Mouse (Mus musculus) bone marrow, adult 2 months (tissue): ENCODE measurements around the gene Sppl3. TPM values are rescaled to one million over a fixed set of nuclear protein-coding genes. Genes with fewer than 3 reads are reported as not detected.

Experiments used
- H3K27ac ChIP-seq: fragments of 200-500 bp; 2 replicates; pipeline ENCODE4 v1.5.1; 2012; ENCODE audit warnings: low read depth, mild to moderate bottlenecking, control low read depth, inconsistent platforms, low read length; ENCODE audit not compliant: control insufficient read depth, poor library complexity, insufficient read depth
- H3K4me1 ChIP-seq: fragments of 200-500 bp; 2 replicates; pipeline ENCODE4 v1.6.1; 2011; ENCODE audit warnings: low read length; ENCODE audit not compliant: control insufficient read depth, insufficient read depth
- H3K4me3 ChIP-seq: fragments of 200-500 bp; replicated peaks from 2 replicates; pipeline ENCODE3; 2011; ENCODE audit warnings: mild to moderate bottlenecking, low read depth, low read length, control low read depth; ENCODE audit not compliant: control insufficient read depth
- CTCF ChIP-seq: fragments of 200-500 bp; IDR thresholded peaks from 2 replicates; pipeline ENCODE4 v1.5.1; 2011; ENCODE audit warnings: low read length, control low read depth; ENCODE audit not compliant: control insufficient read depth, insufficient read depth
- POLR2A ChIP-seq: fragments of 200-500 bp; IDR thresholded peaks from 2 replicates; pipeline ENCODE4 v1.6.1; 2011; ENCODE audit warnings: low read depth, mild to moderate bottlenecking, control low read depth, low read length, borderline replicate concordance; ENCODE audit not compliant: control insufficient read depth
- WGBS: fragments of 180-500 bp; shearing (Covaris S2); methylation state at CpG from one replicate; pipeline ENCODE4 v1.1.7; 2018; 5-methylcytosine and 5-hydroxymethylcytosine counted together
- polyA plus RNA-seq: library from polyadenylated mRNA; stranded (reverse); fragments of >200 nt; gene quantifications from 2 replicates; pipeline ENCODE4 v1.2.4, GENCODE M21; 2011; ENCODE audit warnings: low replicate concordance; ENCODE audit not compliant: missing spikeins, insufficient read depth, insufficient read length

Gene Sppl3
- polyA plus RNA-seq, 1 experiment, result 44.8 TPM

DNA sequence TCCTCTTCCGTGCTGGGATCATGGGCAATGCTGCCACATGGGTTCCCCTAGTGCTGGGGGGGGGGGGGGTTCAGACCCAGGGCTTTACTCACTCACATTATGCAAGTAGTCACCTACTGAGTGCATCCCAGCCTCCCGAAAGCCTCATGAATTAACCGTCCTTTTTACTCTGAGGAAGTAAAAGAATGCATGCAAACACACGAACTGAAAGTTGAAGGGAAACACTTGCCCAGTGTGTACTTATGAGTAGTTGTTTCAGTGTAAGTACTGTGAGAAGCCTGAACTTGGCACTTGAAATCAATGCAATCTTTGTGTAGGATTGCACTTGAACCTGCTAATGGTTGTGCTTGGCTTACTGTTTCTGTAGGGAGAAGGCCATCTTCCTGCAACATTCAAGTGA, 4.2 kb downstream of the Sppl3 start:
- 12% methylated on average over 4 of the region's 4 CpGs for WGBS
- H3K4me3 ChIP-seq, result no peak overlapping the region
- H3K4me1 ChIP-seq, result peaks cover 13% of the 10 kb centered on the region
- TF ChIP-seq CTCF (no peak), POLR2A (no peak)
- H3K27ac ChIP-seq, result no peak overlapping the region

GRCm38 (mm10) chr5:115018270-115018669, 7.3 kb downstream of the Sppl3 start:
- no peak for TF ChIP-seq POLR2A
- no peak for TF ChIP-seq CTCF
- H3K27ac ChIP-seq, result no peak overlapping the region
- no peak overlapping the region for H3K4me3 ChIP-seq
- H3K4me1 ChIP-seq, result peaks cover 9% of the 10 kb centered on the region
- 6% methylated on average over 2 of the region's 2 CpGs for WGBS

DNA sequence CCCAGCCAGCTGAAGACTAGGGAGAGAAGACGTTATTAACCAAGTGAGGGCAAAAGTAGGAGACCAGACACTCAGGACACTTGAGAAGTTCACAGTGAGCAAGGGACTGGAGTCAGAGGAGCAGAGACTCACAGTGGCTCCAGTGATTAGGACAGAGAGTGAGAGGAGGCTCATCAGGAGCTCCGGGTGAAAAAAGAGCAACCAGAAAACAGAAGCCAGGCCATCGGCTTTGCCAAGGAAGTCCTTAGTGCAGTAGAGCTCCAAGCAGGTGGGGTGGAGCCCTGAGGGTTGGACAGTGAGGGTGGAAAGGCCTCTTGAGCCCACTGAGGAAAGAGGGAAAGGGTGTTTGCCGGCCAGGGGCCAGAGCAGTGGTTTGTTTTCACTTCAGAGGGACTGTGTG, 7.9 kb downstream of the Sppl3 start:
- 9% methylated on average over 4 of the region's 4 CpGs for WGBS
- Histone ChIP-seq H3K4me3 (no peak overlapping the region), H3K27ac (peak overlapping the region; percentile 42), H3K4me1 (peaks cover 8% of the 10 kb centered on the region)
- TF ChIP-seq POLR2A (no peak), CTCF (no peak)

GRCm38 (mm10) chr5:115022021-115022420, 11.1 kb downstream of the Sppl3 start:
- H3K4me3 ChIP-seq, result no peak overlapping the region
- 87% methylated on average over 7 of the region's 7 CpGs for WGBS
- H3K4me1 ChIP-seq, result peaks cover 3% of the 10 kb centered on the region; the same call in 1 of the 2 replicates
- H3K27ac ChIP-seq, result no peak overlapping the region
- TF ChIP-seq CTCF (no peak), POLR2A (no peak)

- WGBS, result 71% methylated on average over 4 of the region's 4 CpGs
- TF ChIP-seq POLR2A, result no peak
- no peak for TF ChIP-seq CTCF
- no peaks in the 10 kb centered on the region; the same call in 1 of the 2 replicates for H3K4me1 ChIP-seq
- H3K4me3 ChIP-seq, result no peak overlapping the region
- no peak overlapping the region for H3K27ac ChIP-seq
Observed at GRCm38 (mm10) chr5:115026170-115026569, 15.2 kb downstream of the Sppl3 start.

DNA sequence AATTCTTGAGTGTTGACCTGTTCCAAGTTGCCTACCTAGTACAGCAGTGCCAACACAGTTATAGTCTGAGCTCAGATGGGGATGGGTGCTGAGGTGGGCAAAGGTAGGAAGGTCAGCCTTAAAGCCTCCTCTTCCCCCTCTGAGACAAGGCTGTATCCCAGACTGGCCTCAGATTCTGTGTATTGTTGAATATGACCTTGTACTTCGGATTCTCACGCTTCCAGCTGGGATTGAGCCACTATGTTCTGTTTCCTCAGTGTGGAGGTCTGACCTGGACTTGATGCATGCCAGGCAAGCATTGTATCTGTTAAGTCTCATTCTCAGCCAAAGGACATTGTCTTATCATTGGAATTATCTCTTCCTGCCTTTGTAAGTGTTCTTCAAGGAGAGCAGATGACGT, 16.2 kb downstream of the Sppl3 start:
- Histone ChIP-seq H3K4me1 (no peaks in the 10 kb centered on the region; the same call in 1 of the 2 replicates), H3K27ac (no peak overlapping the region), H3K4me3 (no peak overlapping the region)
- TF ChIP-seq POLR2A (no peak), CTCF (no peak)
- WGBS, result 84% methylated on average over 3 of the region's 3 CpGs

DNA sequence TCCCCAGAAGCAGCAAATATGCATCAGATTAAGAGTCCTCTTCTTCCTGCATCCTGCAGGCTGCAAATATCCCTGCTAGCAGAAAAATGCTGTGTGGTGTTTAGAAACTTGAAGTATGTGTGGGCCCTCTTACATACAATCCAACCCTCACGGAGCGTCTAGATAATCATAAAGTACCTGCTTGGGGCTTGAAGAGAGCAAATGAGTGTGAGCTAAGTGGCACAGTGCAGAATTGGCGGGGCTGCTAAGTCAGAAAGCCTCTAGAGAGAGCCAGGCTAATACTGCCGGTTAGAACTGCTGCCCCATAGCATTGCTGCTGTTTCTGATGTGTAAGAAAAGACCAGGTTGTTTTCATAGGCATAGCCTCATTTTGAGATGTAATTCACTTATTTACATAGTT, 18.0 kb downstream of the Sppl3 start:
- H3K4me1 ChIP-seq, result peaks cover 2% of the 10 kb centered on the region; the same call in 1 of the 2 replicates
- TF ChIP-seq POLR2A, result no peak
- no peak for TF ChIP-seq CTCF
- H3K4me3 ChIP-seq, result no peak overlapping the region
- WGBS, result 94% methylated on average over 4 of the region's 4 CpGs
- H3K27ac ChIP-seq, result no peak overlapping the region

GRCm38 (mm10) chr5:115029509-115029908, 18.6 kb downstream of the Sppl3 start:
- Histone ChIP-seq H3K4me3 (no peak overlapping the region), H3K4me1 (peaks cover 2% of the 10 kb centered on the region; the same call in 1 of the 2 replicates), H3K27ac (no peak overlapping the region)
- no peak for TF ChIP-seq POLR2A
- TF ChIP-seq CTCF, result no peak
- WGBS, result 83% methylated on average over 3 of the region's 3 CpGs

DNA sequence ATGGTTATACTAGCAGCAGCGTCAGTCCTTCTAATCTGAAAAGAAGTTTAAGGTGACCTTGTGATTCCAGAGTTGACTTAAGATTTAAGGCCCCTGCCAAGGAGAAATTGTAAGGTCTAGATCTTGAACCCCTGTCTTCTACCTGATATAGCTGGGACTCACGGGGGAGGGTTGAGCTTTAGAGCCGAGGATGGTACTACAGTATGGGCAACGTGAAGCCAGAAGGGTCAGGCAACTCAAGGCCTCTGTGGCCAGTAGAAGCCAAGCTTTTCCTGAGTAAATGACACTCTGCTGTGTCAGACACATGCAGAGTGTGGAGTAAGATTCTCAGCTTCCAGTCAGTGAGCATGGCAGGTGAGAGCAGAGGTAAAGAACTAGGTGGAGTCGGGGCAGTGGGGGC, 20.6 kb downstream of the Sppl3 start:
- H3K4me1 ChIP-seq, result peaks cover 4% of the 10 kb centered on the region; the same call in 1 of the 2 replicates
- WGBS, result 82% methylated on average over 5 of the region's 5 CpGs
- no peak overlapping the region for H3K4me3 ChIP-seq
- TF ChIP-seq POLR2A (no peak), CTCF (no peak)
- H3K27ac ChIP-seq, result no peak overlapping the region
